In the genomic region with DNA sequence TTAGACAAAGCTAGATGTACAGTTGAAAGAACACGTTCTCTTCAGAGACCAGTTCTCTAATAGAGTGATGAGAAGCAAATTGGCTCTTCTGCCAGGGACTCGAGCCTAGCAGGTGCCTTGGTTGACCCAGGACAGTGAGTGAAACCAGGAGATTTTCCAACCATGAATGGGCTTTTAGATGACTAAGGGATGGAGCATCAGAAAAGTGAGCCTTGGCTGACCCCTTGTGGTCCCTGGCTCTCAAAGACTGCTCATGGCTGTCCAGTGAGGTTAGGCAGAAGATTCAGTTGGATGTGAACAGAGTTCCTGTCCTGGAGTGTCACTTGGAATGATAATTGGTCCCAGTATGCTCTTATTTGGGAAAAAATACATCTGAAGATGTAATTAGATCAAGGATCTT, we compare ENCODE assay signal across 8 mouse cellular contexts.
DNase-seq lines count a peak whose midpoint lies in the region; ATAC-seq and TF ChIP-seq lines count a peak whose summit lies in the region.
"Had no signal": no experiment of that assay in that cellular context is flagged by ENCODE, and none has a peak within 500 bp of the region (broad histone marks: within the 10 kb centered on the region; RNA-seq: fewer than 3 reads in every experiment).

No protein-coding gene starts in this region.

- H3K27ac ChIP-seq in lung, postnatal 0 days (ENCODE audit: low read length): no peak overlapping the region
- H3K27ac ChIP-seq: heart, embryonic 15.5 days had no signal

- DNase-seq in 416B (ENCODE audit: low read depth): peak; percentile 19
- DNase-seq in cerebellum, adult 11-12 months: peak; percentile 19
- DNase-seq in frontal cortex, postnatal 14 days (ENCODE audit: low spot score in 2 of 2): peak; percentile 17 to 35
- peak; percentile 62 for DNase-seq in kidney, postnatal 14 days
- peak; percentile 52 for DNase-seq in lung, postnatal 0 days (ENCODE audit: low spot score)
- DNase-seq in c-Kit-positive CD71-positive TER-119-positive erythroid progenitor cells, embryonic 14.5 days (ENCODE audit: low spot score): no peak

- H3K27me3 ChIP-seq in C2C12 (ENCODE audit: control insufficient read depth, insufficient read depth, insufficient read length): peaks cover 18% of the 10 kb centered on the region
- no peaks in the 10 kb centered on the region for H3K27me3 ChIP-seq in lung, postnatal 0 days (replicated peaks; ENCODE audit: insufficient read depth, low read length)
- H3K27me3 ChIP-seq: heart, embryonic 15.5 days had no signal

- WGBS in lung, postnatal 0 days: 26% methylated on average over 2 of the region's 2 CpGs

- no peak for ATAC-seq in lung, postnatal 0 days

- no peak overlapping the region for H3K4me3 ChIP-seq in C2C12 (ENCODE audit: insufficient read depth, poor library complexity, severe bottlenecking)
- H3K4me3 ChIP-seq in lung, postnatal 0 days (ENCODE audit: low read depth, low read length): no peak overlapping the region
- H3K4me3 ChIP-seq: heart, embryonic 15.5 days had no signal

- H3K79me2 ChIP-seq in C2C12 (ENCODE audit: control insufficient read depth, insufficient read depth): no peaks in the 10 kb centered on the region

- no peak overlapping the region for H3K9ac ChIP-seq in lung, postnatal 0 days (replicated peaks; ENCODE audit: low read depth)
- H3K9ac ChIP-seq: heart, embryonic 15.5 days had no signal

- TF ChIP-seq EP300 in lung, postnatal 0 days (IDR thresholded peaks at IDR 0.05): no peak

- no peaks in the 10 kb centered on the region for H3K79me3 ChIP-seq in C2C12 (ENCODE audit: low read depth)

- H3K4me1 ChIP-seq in lung, postnatal 0 days (ENCODE audit: insufficient read depth, low read depth, low read length): no peaks in the 10 kb centered on the region
- H3K4me1 ChIP-seq: heart, embryonic 15.5 days had no signal

- H3K36me3 ChIP-seq in C2C12 (ENCODE audit: control insufficient read depth, insufficient read depth): no peaks in the 10 kb centered on the region
- H3K36me3 ChIP-seq in lung, postnatal 0 days (ENCODE audit: insufficient read depth, low read length): no peaks in the 10 kb centered on the region
- H3K36me3 ChIP-seq: heart, embryonic 15.5 days had no signal

- peak; percentile 31 for TF ChIP-seq CTCF in C2C12 (IDR thresholded peaks at IDR 0.05; ENCODE audit: control insufficient read depth, insufficient read depth, insufficient read length)
- TF ChIP-seq CTCF in lung, postnatal 0 days (IDR thresholded peaks at IDR 0.05): peak; percentile 75

- H3ac ChIP-seq in C2C12 (ENCODE audit: control insufficient read depth, insufficient read length, low read depth): no peak overlapping the region

- H3K4me2 ChIP-seq in lung, postnatal 0 days (replicated peaks; ENCODE audit: low read depth, low read length): no peak overlapping the region
- H3K4me2 ChIP-seq: heart, embryonic 15.5 days had no signal

- no peaks in the 10 kb centered on the region for H3K9me3 ChIP-seq in lung, postnatal 0 days (ENCODE audit: low read length)
- H3K9me3 ChIP-seq: heart, embryonic 15.5 days had no signal

TF ChIP-seq in C2C12, 6 proteins besides CTCF, POLR2A, EP300 and RAD21:
- no peak for TF ChIP-seq USF1 (IDR thresholded peaks at IDR 0.05; ENCODE audit: low read depth)
- TF ChIP-seq MAX (IDR thresholded peaks at IDR 0.05): no peak
- TF ChIP-seq CEBPB (IDR thresholded peaks at IDR 0.05; ENCODE audit: low read depth): no peak
- no peak for TF ChIP-seq MYOD1 (IDR thresholded peaks at IDR 0.05; ENCODE audit: control insufficient read depth, insufficient read length, low read depth)
- TF ChIP-seq MYOG (IDR thresholded peaks at IDR 0.05; ENCODE audit: control insufficient read depth, extremely low read depth, insufficient read length): no peak
- TF ChIP-seq FOSL1 (IDR thresholded peaks at IDR 0.05; ENCODE audit: insufficient read depth, low read length, poor library complexity, severe bottlenecking): no peak
